Mouse (Mus musculus) kidney, adult 2 months (tissue): Measurements from ENCODE around the gene Rab25.

Source experiments
- CTCF ChIP-seq: fragments of 200-500 bp; conservative IDR thresholded peaks from 2 replicates; pipeline ENCODE4 v1.5.1; 2011; ENCODE audit warnings: low read depth, mild to moderate bottlenecking, control low read depth, low read length, moderate library complexity, mixed read lengths; ENCODE audit not compliant: insufficient read depth, insufficient read length
- POLR2A ChIP-seq: fragments of 200-500 bp; IDR thresholded peaks from one replicate; pipeline ENCODE4 v1.6.1; 2011; ENCODE audit warnings: low read depth, low read length, control low read depth

GRCm38 (mm10) chr3:88591950-88592731, 44.0 kb upstream of the Rab25 start:
- TF ChIP-seq CTCF (0 out of 2 replicates have a peak, but pooled peaks have one; percentile 4), POLR2A (no peak)
